Mouse (Mus musculus) kidney, embryonic 14.5 days (tissue): ENCODE results near the gene Ssbp4. TPM values are rescaled to one million over a fixed set of nuclear protein-coding genes. Genes with fewer than 3 reads are reported as not detected.

ENCODE experiments used
- polyA plus RNA-seq: library from polyadenylated mRNA; unstranded; fragments of >200 nt; fragmentation: Nextera tagmentation; extraction: Ambion mirVana; gene quantifications from 2 replicates; pipeline ENCODE4 v1.2.1, GENCODE M21; 2014

Gene Ssbp4
- polyA plus RNA-seq, 1 experiment from 2014 or later = 172 TPM

Other genes with a start within 250 kb of the Ssbp4 start
- gene Comp, start 235.3 kb downstream of the Ssbp4 start, polyA plus RNA-seq = 0.14 and 0.26 TPM in 2 replicates
- 15.5 and 21.2 TPM in 2 replicates for gene Crtc1, start 169.3 kb downstream of the Ssbp4 start, polyA plus RNA-seq
- 14.4 and 19.2 TPM in 2 replicates for gene Klhl26, start 131.9 kb downstream of the Ssbp4 start, polyA plus RNA-seq
- gene Tmem59l, start 121.5 kb downstream of the Ssbp4 start, polyA plus RNA-seq = 8.5 and 12.4 TPM in 2 replicates
- gene Crlf1, start 115.7 kb downstream of the Ssbp4 start, polyA plus RNA-seq = 26.7 and 34.8 TPM in 2 replicates
- 129 and 151 TPM in 2 replicates for gene Rex1bd, start 102.1 kb downstream of the Ssbp4 start, polyA plus RNA-seq
- 1,078 and 1,559 TPM in 2 replicates for gene Uba52, start 98.1 kb downstream of the Ssbp4 start, polyA plus RNA-seq
- gene Fkbp8, start 81.1 kb downstream of the Ssbp4 start, polyA plus RNA-seq = 252 and 291 TPM in 2 replicates
- 70.0 and 70.9 TPM in 2 replicates for gene Kxd1, start 80.9 kb downstream of the Ssbp4 start, polyA plus RNA-seq
- 12.9 and 22.4 TPM in 2 replicates for gene Ell, start 69.4 kb downstream of the Ssbp4 start, polyA plus RNA-seq
- 102 and 118 TPM in 2 replicates for gene Isyna1, start 14.5 kb downstream of the Ssbp4 start, polyA plus RNA-seq
- 1.1 and 1.4 TPM in 2 replicates for gene Lrrc25, start 7.3 kb upstream of the Ssbp4 start, polyA plus RNA-seq
- 0.31 and 0.41 TPM in 2 replicates for gene Gdf15, start 23.6 kb upstream of the Ssbp4 start, polyA plus RNA-seq
- gene Pgpep1, start 51.5 kb upstream of the Ssbp4 start, polyA plus RNA-seq = 62.2 and 62.6 TPM in 2 replicates
- 353 and 447 TPM in 2 replicates for gene Lsm4, start 64.4 kb upstream of the Ssbp4 start, polyA plus RNA-seq
- gene Jund, start 90.1 kb upstream of the Ssbp4 start, polyA plus RNA-seq = 95.1 and 117 TPM in 2 replicates
- gene Iqcn, start 94.6 kb upstream of the Ssbp4 start, polyA plus RNA-seq = 0.12 TPM in 1 of 2 replicates, not detected in the other
- gene Gm3336, start 109.7 kb upstream of the Ssbp4 start, polyA plus RNA-seq = 0.23 and 0.73 TPM in 2 replicates
- 2.5 and 4.0 TPM in 2 replicates for gene Pde4c, start 114.8 kb upstream of the Ssbp4 start, polyA plus RNA-seq
- gene Rab3a, start 145.8 kb upstream of the Ssbp4 start, polyA plus RNA-seq = 14.3 and 16.4 TPM in 2 replicates
- gene Mpv17l2, start 152.1 kb upstream of the Ssbp4 start, polyA plus RNA-seq = 47.9 and 52.7 TPM in 2 replicates
- 33.3 and 49.1 TPM in 2 replicates for gene Pik3r2, start 167.8 kb upstream of the Ssbp4 start, polyA plus RNA-seq
- gene Mast3, start 196.2 kb upstream of the Ssbp4 start, polyA plus RNA-seq = 13.4 and 17.2 TPM in 2 replicates
- gene Il12rb1, start 199.6 kb upstream of the Ssbp4 start, polyA plus RNA-seq = not detected in 2 replicates
- gene Arrdc2, start 230.8 kb upstream of the Ssbp4 start, polyA plus RNA-seq = 4.7 and 5.7 TPM in 2 replicates